Mouse (Mus musculus): ENCODE data around the gene Cnn2. TPM values are rescaled to one million over a fixed set of nuclear protein-coding genes. Genes with fewer than 3 reads are reported as not detected.
A peak's percentile ranks its signal among the peaks of the same experiment; 100 is the strongest.

The Cnn2 gene
- polyA plus RNA-seq, 1 experiment: 109 TPM

GRCm38 (mm10) chr10:80020603-80021319, 32.4 kb downstream of the Cnn2 start:
- no peaks in the 10 kb centered on the region for H3K36me3 ChIP-seq (ENCODE audit: control insufficient read depth, insufficient read depth)
- no peak overlapping the region for H3ac ChIP-seq (ENCODE audit: control insufficient read depth, insufficient read length)
- no peak overlapping the region for H3K4me2 ChIP-seq (ENCODE audit: low read depth)
- H3K4me3 ChIP-seq: no peak overlapping the region
- TF ChIP-seq POLR2A (IDR thresholded peaks at IDR 0.05; ENCODE audit: insufficient read length, low read depth) (no peak), MYOD1 (IDR thresholded peaks at IDR 0.05; ENCODE audit: control insufficient read depth in 1 of 3, insufficient read length in 2 of 3, low read depth in 2 of 3) (no peak), MYOG (IDR thresholded peaks at IDR 0.05; ENCODE audit: control insufficient read depth in 1 of 3, insufficient read depth in 1 of 3, insufficient read length in 2 of 3, low read depth in 2 of 3) (no peak), MAX (IDR thresholded peaks at IDR 0.05; ENCODE audit: low read depth) (no peak)
- no peaks in the 10 kb centered on the region for H3K79me2 ChIP-seq (ENCODE audit: control insufficient read depth, insufficient read depth)
- no peaks in the 10 kb centered on the region for H3K27me3 ChIP-seq (ENCODE audit: control insufficient read depth, insufficient read depth, insufficient read length)

DNA sequence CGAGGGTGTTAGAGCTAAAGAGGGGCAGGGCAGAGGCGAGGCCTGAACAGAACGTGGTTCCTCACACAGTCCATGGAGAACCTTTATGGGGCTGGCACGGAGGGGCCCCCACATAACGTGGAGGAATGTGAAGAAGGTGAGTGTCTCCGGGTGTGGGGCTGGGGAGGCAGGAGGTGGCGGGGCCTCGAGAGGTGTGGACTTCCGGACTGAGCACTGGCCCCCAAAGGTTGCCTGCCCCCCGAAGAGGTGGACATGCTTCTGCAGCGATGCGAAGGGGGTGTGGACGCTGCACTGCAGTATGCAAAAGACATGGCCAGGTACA, 32.9 kb downstream of the Cnn2 start:
- Histone ChIP-seq H3K4me2 (ENCODE audit: low read depth) (no peak overlapping the region), H3K36me3 (ENCODE audit: control insufficient read depth, insufficient read depth) (no peaks in the 10 kb centered on the region), H3ac (ENCODE audit: control insufficient read depth, insufficient read length) (no peak overlapping the region), H3K27me3 (ENCODE audit: control insufficient read depth, insufficient read depth, insufficient read length) (no peaks in the 10 kb centered on the region), H3K4me3 (no peak overlapping the region), H3K79me2 (ENCODE audit: control insufficient read depth, insufficient read depth) (no peaks in the 10 kb centered on the region)
- TF ChIP-seq REST (IDR thresholded peaks at IDR 0.05; ENCODE audit: insufficient read depth, insufficient read length) (no peak), POLR2AphosphoS2 (IDR thresholded peaks at IDR 0.05; ENCODE audit: insufficient read length, low read depth) (no peak), POLR2A (IDR thresholded peaks at IDR 0.05; ENCODE audit: insufficient read length, low read depth) (no peak), MAX (IDR thresholded peaks at IDR 0.05; ENCODE audit: low read depth) (no peak), MYOG (IDR thresholded peaks at IDR 0.05; ENCODE audit: control insufficient read depth in 1 of 3, insufficient read depth in 1 of 3, insufficient read length in 2 of 3, low read depth in 2 of 3) (no peak)

DNA sequence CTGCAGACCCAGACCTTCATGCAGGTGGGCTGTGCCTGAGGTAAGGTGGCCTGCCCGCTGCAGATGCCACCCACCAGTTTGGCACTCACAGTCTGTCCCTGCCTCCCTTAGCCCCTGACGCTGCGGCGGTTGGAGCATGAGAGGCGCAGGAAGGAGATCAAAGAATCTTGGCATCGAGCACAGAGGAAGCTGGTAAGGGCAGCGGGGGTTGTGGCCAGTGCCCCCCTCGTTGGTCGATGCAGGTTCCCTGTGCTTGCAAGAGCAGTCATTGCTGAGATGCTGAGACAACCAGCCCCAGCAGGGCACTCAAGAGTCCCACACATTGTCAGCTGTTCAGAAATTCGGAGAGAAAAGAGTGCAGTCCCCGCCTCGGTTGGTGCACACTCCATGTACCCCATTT, 33.8 kb downstream of the Cnn2 start:
- H3ac ChIP-seq (ENCODE audit: control insufficient read depth, insufficient read length): no peak overlapping the region
- no peak overlapping the region for H3K4me3 ChIP-seq
- H3K79me2 ChIP-seq (ENCODE audit: control insufficient read depth, insufficient read depth): no peaks in the 10 kb centered on the region
- H3K27me3 ChIP-seq (ENCODE audit: control insufficient read depth, insufficient read depth, insufficient read length): no peaks in the 10 kb centered on the region
- H3K4me2 ChIP-seq (ENCODE audit: low read depth): no peak overlapping the region
- TF ChIP-seq TCF12 (IDR thresholded peaks at IDR 0.05; ENCODE audit: insufficient read depth, poor library complexity, severe bottlenecking): no peak
- no peak for TF ChIP-seq MAX (IDR thresholded peaks at IDR 0.05; ENCODE audit: low read depth)
- no peak for TF ChIP-seq TCF3 (IDR thresholded peaks at IDR 0.05; ENCODE audit: insufficient read length, low read depth)
- no peak for TF ChIP-seq POLR2A (IDR thresholded peaks at IDR 0.05; ENCODE audit: insufficient read length, low read depth)
- no peak for TF ChIP-seq SRF (IDR thresholded peaks at IDR 0.05; ENCODE audit: control insufficient read depth, insufficient read length, low read depth)
- no peak for TF ChIP-seq POLR2AphosphoS2 (IDR thresholded peaks at IDR 0.05; ENCODE audit: insufficient read length, low read depth)
- TF ChIP-seq MYOG (IDR thresholded peaks at IDR 0.05; ENCODE audit: control insufficient read depth in 1 of 3, insufficient read depth in 1 of 3, insufficient read length in 2 of 3, low read depth in 2 of 3): no peak
- no peak for TF ChIP-seq USF1 (IDR thresholded peaks at IDR 0.05; ENCODE audit: low read depth)
- TF ChIP-seq E2F4 (IDR thresholded peaks at IDR 0.05; ENCODE audit: insufficient read depth): no peak
- no peaks in the 10 kb centered on the region for H3K36me3 ChIP-seq (ENCODE audit: control insufficient read depth, insufficient read depth)

DNA sequence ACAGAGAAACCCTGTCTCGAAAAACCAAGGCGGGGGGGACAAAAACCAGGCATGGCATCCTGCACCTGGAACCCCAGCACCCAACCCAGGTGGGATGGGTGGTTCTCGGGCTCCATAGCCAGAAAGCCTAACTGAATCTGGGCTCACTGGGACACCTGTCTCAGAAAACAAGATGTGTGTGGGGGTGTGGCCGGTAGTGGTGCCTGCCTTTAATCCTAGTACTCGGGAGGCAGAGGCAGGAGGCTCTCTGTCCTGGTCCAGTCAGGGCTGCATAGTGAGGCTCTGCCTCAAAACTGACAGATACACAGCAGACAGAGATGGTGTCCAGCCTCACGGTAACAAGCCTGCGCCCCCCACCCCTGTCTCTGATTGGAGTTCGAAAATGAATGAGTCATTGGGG, 34.4 kb downstream of the Cnn2 start:
- no peak overlapping the region for H3K4me3 ChIP-seq
- H3K27me3 ChIP-seq (ENCODE audit: control insufficient read depth, insufficient read depth, insufficient read length): no peaks in the 10 kb centered on the region
- no peaks in the 10 kb centered on the region for H3K36me3 ChIP-seq (ENCODE audit: control insufficient read depth, insufficient read depth)
- H3K4me2 ChIP-seq (ENCODE audit: low read depth): no peak overlapping the region
- H3K79me2 ChIP-seq (ENCODE audit: control insufficient read depth, insufficient read depth): no peaks in the 10 kb centered on the region
- no peak overlapping the region for H3ac ChIP-seq (ENCODE audit: control insufficient read depth, insufficient read length)
- TF ChIP-seq CEBPB (IDR thresholded peaks at IDR 0.05; ENCODE audit: insufficient read depth, poor library complexity, severe bottlenecking) (no peak), TCF12 (IDR thresholded peaks at IDR 0.05; ENCODE audit: insufficient read depth, poor library complexity, severe bottlenecking) (no peak), POLR2AphosphoS2 (IDR thresholded peaks at IDR 0.05; ENCODE audit: insufficient read length, low read depth) (no peak), POLR2A (IDR thresholded peaks at IDR 0.05; ENCODE audit: insufficient read length, low read depth) (no peak)

DNA sequence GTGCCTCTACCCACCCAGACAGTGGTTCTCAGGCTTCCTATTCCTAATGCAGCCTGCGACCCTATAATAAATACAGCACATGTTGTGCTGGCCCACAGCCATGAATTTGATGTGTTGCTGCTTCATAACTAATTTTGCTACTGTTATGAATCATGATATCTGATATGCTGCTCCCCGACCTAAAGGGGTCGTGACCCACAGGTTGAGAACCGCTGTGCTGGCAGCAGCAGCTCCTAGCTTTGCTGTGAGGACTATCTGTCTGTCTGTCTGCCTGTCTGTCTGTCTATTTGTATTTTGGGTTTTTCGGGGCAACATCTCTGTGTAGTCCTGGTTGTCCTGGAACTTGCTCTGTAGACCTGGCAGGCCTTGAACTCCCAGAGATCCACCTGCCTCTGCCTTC, 35.4 kb downstream of the Cnn2 start:
- no peak overlapping the region for H3ac ChIP-seq (ENCODE audit: control insufficient read depth, insufficient read length)
- no peaks in the 10 kb centered on the region for H3K36me3 ChIP-seq (ENCODE audit: control insufficient read depth, insufficient read depth)
- no peaks in the 10 kb centered on the region for H3K79me2 ChIP-seq (ENCODE audit: control insufficient read depth, insufficient read depth)
- TF ChIP-seq REST (IDR thresholded peaks at IDR 0.05; ENCODE audit: insufficient read depth, insufficient read length) (no peak), E2F4 (IDR thresholded peaks at IDR 0.05; ENCODE audit: insufficient read depth) (no peak), MAX (IDR thresholded peaks at IDR 0.05; ENCODE audit: low read depth) (no peak), TCF12 (IDR thresholded peaks at IDR 0.05; ENCODE audit: insufficient read depth, poor library complexity, severe bottlenecking) (no peak), USF1 (IDR thresholded peaks at IDR 0.05; ENCODE audit: low read depth) (no peak), POLR2A (IDR thresholded peaks at IDR 0.05; ENCODE audit: insufficient read length, low read depth) (no peak)
- no peak overlapping the region for H3K4me3 ChIP-seq
- no peaks in the 10 kb centered on the region for H3K27me3 ChIP-seq (ENCODE audit: control insufficient read depth, insufficient read depth, insufficient read length)
- H3K4me2 ChIP-seq (ENCODE audit: low read depth): peak overlapping the region; percentile 71

All from myocyte (in vitro differentiated cells).